Mouse (Mus musculus): ENCODE measurements around the gene Gmip. TPM values are rescaled to one million over a fixed set of nuclear protein-coding genes. Genes with fewer than 3 reads are reported as not detected.

The Gmip gene
- total and polyA plus RNA-seq, 2 experiments from 2014 or later, result 3.2 to 21.6 TPM

GRCm38 (mm10) chr8:69775149-69775534 lies 33.3 kb upstream of the Gmip start:
- WGBS, result 45% methylated on average over 2 of the region's 2 CpGs
- no peak overlapping the region for H3K27ac ChIP-seq (ENCODE audit: low read depth)

GRCm38 (mm10) chr8:69777111-69777510 lies 31.4 kb upstream of the Gmip start:
- DNase-seq (ENCODE audit: low spot score) (no peak), ATAC-seq (ENCODE audit: insufficient read depth, low read depth) (no peak)
- Histone ChIP-seq H3K27me3 (ENCODE audit: control insufficient read depth, insufficient read depth, low read length) (no peaks in the 10 kb centered on the region), H3K9me3 (replicated peaks; ENCODE audit: control insufficient read depth, low read length) (no peaks in the 10 kb centered on the region), H3K9ac (replicated peaks; ENCODE audit: low read depth, low read length) (no peak overlapping the region), H3K36me3 (replicated peaks; ENCODE audit: control insufficient read depth, insufficient read depth, low read length) (0 out of 2 replicates have a peak, but pooled peaks cover 3% of the 10 kb centered on the region), H3K4me2 (ENCODE audit: low read depth, low read length) (no peak overlapping the region), H3K4me1 (ENCODE audit: control insufficient read depth, insufficient read depth) (peaks cover 19% of the 10 kb centered on the region; the same call in 1 of the 2 replicates), H3K4me3 (ENCODE audit: low read depth, low read length) (no peak overlapping the region), H3K27ac (ENCODE audit: low read depth) (no peak overlapping the region)
- TF ChIP-seq CTCF (IDR thresholded peaks at IDR 0.05; ENCODE audit: low read depth) (no peak), EP300 (IDR thresholded peaks at IDR 0.05; ENCODE audit: low read depth) (no peak)
- 62% methylated on average over 7 of the region's 12 CpGs for WGBS

More at GRCm38 (mm10) chr8:69775149-69775534, 33.3 kb upstream of the Gmip start:
- DNase-seq (ENCODE audit: low spot score) (no peak), ATAC-seq (ENCODE audit: insufficient read depth, low read depth) (no peak)
- Histone ChIP-seq H3K27me3 (ENCODE audit: control insufficient read depth, insufficient read depth, low read length) (no peaks in the 10 kb centered on the region), H3K9ac (replicated peaks; ENCODE audit: low read depth, low read length) (no peak overlapping the region), H3K36me3 (replicated peaks; ENCODE audit: control insufficient read depth, insufficient read depth, low read length) (0 out of 2 replicates have a peak, but pooled peaks cover 5% of the 10 kb centered on the region), H3K9me3 (replicated peaks; ENCODE audit: control insufficient read depth, low read length) (no peaks in the 10 kb centered on the region), H3K4me1 (ENCODE audit: control insufficient read depth, insufficient read depth) (peaks cover 22% of the 10 kb centered on the region; the same call in 1 of the 2 replicates), H3K4me2 (ENCODE audit: low read depth, low read length) (peak overlapping the region; percentile 34; the same call in 1 of the 2 replicates), H3K4me3 (ENCODE audit: low read depth, low read length) (peak overlapping the region; percentile 68; the same call in 1 of the 2 replicates)
- TF ChIP-seq EP300 (IDR thresholded peaks at IDR 0.05; ENCODE audit: low read depth) (no peak), CTCF (IDR thresholded peaks at IDR 0.05; ENCODE audit: low read depth) (no peak)

GRCm38 (mm10) chr8:69789105-69789504 lies 19.4 kb upstream of the Gmip start:
- peaks cover 7% of the 10 kb centered on the region; the same call in 1 of the 2 replicates for H3K36me3 ChIP-seq (replicated peaks; ENCODE audit: control insufficient read depth, insufficient read depth, low read length)
- H3K27ac ChIP-seq (ENCODE audit: low read depth), result no peak overlapping the region
- peaks cover 18% of the 10 kb centered on the region for H3K4me1 ChIP-seq (ENCODE audit: control insufficient read depth, insufficient read depth)
- H3K4me3 ChIP-seq (ENCODE audit: low read depth, low read length), result no peak overlapping the region
- DNase-seq (ENCODE audit: low spot score), result no peak
- ATAC-seq (ENCODE audit: insufficient read depth, low read depth), result no peak
- no peak overlapping the region for H3K4me2 ChIP-seq (ENCODE audit: low read depth, low read length)
- no peak overlapping the region for H3K9ac ChIP-seq (replicated peaks; ENCODE audit: low read depth, low read length)
- no peaks in the 10 kb centered on the region for H3K27me3 ChIP-seq (ENCODE audit: control insufficient read depth, insufficient read depth, low read length)
- TF ChIP-seq EP300 (IDR thresholded peaks at IDR 0.05; ENCODE audit: low read depth) (no peak), CTCF (IDR thresholded peaks at IDR 0.05; ENCODE audit: low read depth) (no peak)
- 83% methylated on average over 5 of the region's 5 CpGs for WGBS
- H3K9me3 ChIP-seq (replicated peaks; ENCODE audit: control insufficient read depth, low read length), result no peaks in the 10 kb centered on the region

DNA sequence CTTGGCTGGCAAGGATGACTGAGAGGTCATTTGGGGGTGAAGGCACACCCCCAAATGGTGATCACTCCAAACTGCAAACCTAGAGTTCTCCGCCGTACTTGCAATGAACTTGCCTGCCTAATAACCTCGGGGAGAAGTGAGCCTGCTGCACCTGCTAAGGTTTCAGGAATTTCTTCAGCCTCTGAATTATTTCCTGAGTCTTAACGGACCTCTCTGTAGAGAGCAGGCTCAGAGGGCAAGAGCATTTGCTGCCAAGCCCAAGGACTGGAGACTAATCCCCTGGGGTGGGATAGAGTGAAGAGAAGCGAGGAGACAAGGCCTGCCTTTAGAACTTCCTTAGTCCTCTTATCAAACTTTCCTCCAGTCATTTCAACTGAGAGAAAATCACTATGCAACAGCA lies 18.7 kb upstream of the Gmip start:
- peaks cover 18% of the 10 kb centered on the region for H3K4me1 ChIP-seq (ENCODE audit: control insufficient read depth, insufficient read depth)
- peak overlapping the region; percentile 94; the same call in 1 of the 2 replicates for H3K9ac ChIP-seq (replicated peaks; ENCODE audit: low read depth, low read length)
- H3K27ac ChIP-seq (ENCODE audit: low read depth), result no peak overlapping the region
- no peak overlapping the region for H3K4me2 ChIP-seq (ENCODE audit: low read depth, low read length)
- no peak overlapping the region for H3K4me3 ChIP-seq (ENCODE audit: low read depth, low read length)
- WGBS, result 66% methylated on average over 5 of the region's 5 CpGs
- no peaks in the 10 kb centered on the region for H3K9me3 ChIP-seq (replicated peaks; ENCODE audit: control insufficient read depth, low read length)
- H3K36me3 ChIP-seq (replicated peaks; ENCODE audit: control insufficient read depth, insufficient read depth, low read length), result peaks cover 13% of the 10 kb centered on the region
- ATAC-seq (ENCODE audit: insufficient read depth, low read depth) (no peak), DNase-seq (ENCODE audit: low spot score) (no peak)
- H3K27me3 ChIP-seq (ENCODE audit: control insufficient read depth, insufficient read depth, low read length), result no peaks in the 10 kb centered on the region
- TF ChIP-seq CTCF (IDR thresholded peaks at IDR 0.05; ENCODE audit: low read depth) (no peak), EP300 (IDR thresholded peaks at IDR 0.05; ENCODE audit: low read depth) (no peak)

GRCm38 (mm10) chr8:69790364-69790763 lies 18.1 kb upstream of the Gmip start:
- Histone ChIP-seq H3K36me3 (replicated peaks; ENCODE audit: control insufficient read depth, insufficient read depth, low read length) (peaks cover 20% of the 10 kb centered on the region), H3K4me1 (ENCODE audit: control insufficient read depth, insufficient read depth) (peaks cover 18% of the 10 kb centered on the region), H3K27me3 (ENCODE audit: control insufficient read depth, insufficient read depth, low read length) (no peaks in the 10 kb centered on the region), H3K27ac (ENCODE audit: low read depth) (peak overlapping the region; percentile 90), H3K4me3 (ENCODE audit: low read depth, low read length) (peak overlapping the region; percentile 98), H3K9ac (replicated peaks; ENCODE audit: low read depth, low read length) (peak overlapping the region; percentile 94), H3K4me2 (ENCODE audit: low read depth, low read length) (peak overlapping the region; percentile 97), H3K9me3 (replicated peaks; ENCODE audit: control insufficient read depth, low read length) (no peaks in the 10 kb centered on the region)
- TF ChIP-seq EP300 (IDR thresholded peaks at IDR 0.05; ENCODE audit: low read depth), result no peak
- no peak for TF ChIP-seq CTCF (IDR thresholded peaks at IDR 0.05; ENCODE audit: low read depth)
- DNase-seq (ENCODE audit: low spot score) (no peak), ATAC-seq (ENCODE audit: insufficient read depth, low read depth) (no peak)
- 30% methylated on average over 11 of the region's 11 CpGs for WGBS

All from heart, postnatal 0 days (tissue).